30 mouse cellular contexts compared by ENCODE assay signal in genomic region chr6:108506161-108506560, GRCm38 (mm10).
"Had no signal": no experiment of that assay in that cellular context is flagged by ENCODE, and none has a peak within 500 bp of the region (broad histone marks: within the 10 kb centered on the region; RNA-seq: fewer than 3 reads in every experiment).

No protein-coding gene starts in this region.

- H3K4me3 ChIP-seq: left cerebral cortex, adult 2 months; limb, embryonic 10.5 days; limb, embryonic 12.5 days; limb, embryonic 13.5 days; limb, embryonic 15.5 days; liver, embryonic 13.5 days; liver, embryonic 15.5 days; lung, embryonic 15.5 days; megakaryocyte, embryonic 14.5 days; midbrain, embryonic 10.5 days; midbrain, embryonic 12.5 days; midbrain, embryonic 13.5 days; midbrain, embryonic 15.5 days; myocyte; neural tube, embryonic 12.5 days had no signal

- H3K9ac ChIP-seq: limb, embryonic 12.5 days; limb, embryonic 13.5 days; limb, embryonic 15.5 days; liver, embryonic 13.5 days; liver, embryonic 14.5 days; liver, embryonic 15.5 days; lung, embryonic 14.5 days; lung, embryonic 15.5 days; midbrain, embryonic 12.5 days; midbrain, embryonic 13.5 days; midbrain, embryonic 15.5 days; neural tube, embryonic 12.5 days had no signal

- H3K36me3 ChIP-seq: liver, embryonic 13.5 days; liver, embryonic 15.5 days; midbrain, embryonic 12.5 days; midbrain, embryonic 13.5 days; midbrain, embryonic 15.5 days; neural tube, embryonic 12.5 days had no signal

- H3K4me1 ChIP-seq: limb, embryonic 10.5 days; limb, embryonic 12.5 days; limb, embryonic 13.5 days; limb, embryonic 15.5 days; midbrain, embryonic 10.5 days; midbrain, embryonic 12.5 days; midbrain, embryonic 13.5 days; midbrain, embryonic 15.5 days; neural tube, embryonic 12.5 days had no signal

- H3K27me3 ChIP-seq: limb, embryonic 12.5 days; limb, embryonic 13.5 days; limb, embryonic 15.5 days; liver, embryonic 13.5 days; liver, embryonic 15.5 days; lung, embryonic 15.5 days; megakaryocyte, embryonic 14.5 days; midbrain, embryonic 12.5 days; midbrain, embryonic 13.5 days; midbrain, embryonic 15.5 days; neural tube, embryonic 12.5 days had no signal

- H3K4me2 ChIP-seq: limb, embryonic 12.5 days; limb, embryonic 13.5 days; limb, embryonic 15.5 days; liver, embryonic 13.5 days; liver, embryonic 15.5 days; lung, embryonic 14.5 days; lung, embryonic 15.5 days; midbrain, embryonic 11.5 days; midbrain, embryonic 12.5 days; midbrain, embryonic 13.5 days; midbrain, embryonic 15.5 days; neural tube, embryonic 12.5 days had no signal

- ATAC-seq: lung, postnatal 0 days; midbrain, embryonic 13.5 days; midbrain, embryonic 15.5 days; midbrain, embryonic 16.5 days had no signal

- DNase-seq: layer of hippocampus, postnatal 36 days; left cerebral cortex, postnatal 4 days; liver, embryonic 13.5 days; lung, adult 18-20 months; lung, adult 2 months; lung, embryonic 14.5 days; lung, postnatal 10 days; lung, postnatal 14 days; lung, postnatal 36 days; lung, postnatal 4 days; midbrain, embryonic 14.5 days had no signal

- H3K9me3 ChIP-seq: limb, embryonic 10.5 days; limb, embryonic 12.5 days; limb, embryonic 13.5 days; limb, embryonic 15.5 days; liver, embryonic 13.5 days; liver, embryonic 15.5 days; lung, embryonic 15.5 days; megakaryocyte, embryonic 14.5 days; midbrain, embryonic 10.5 days; midbrain, embryonic 12.5 days; midbrain, embryonic 13.5 days; midbrain, embryonic 15.5 days; neural tube, embryonic 12.5 days had no signal

- H3K27ac ChIP-seq: left cerebral cortex, adult 2 months; limb, embryonic 10.5 days; limb, embryonic 12.5 days; limb, embryonic 13.5 days; limb, embryonic 15.5 days; liver, embryonic 13.5 days; liver, embryonic 14.5 days; liver, embryonic 15.5 days; lung, embryonic 15.5 days; macrophage; midbrain, embryonic 10.5 days; midbrain, embryonic 12.5 days; midbrain, embryonic 13.5 days; midbrain, embryonic 15.5 days; neural tube, embryonic 12.5 days had no signal
